In the genomic region with DNA sequence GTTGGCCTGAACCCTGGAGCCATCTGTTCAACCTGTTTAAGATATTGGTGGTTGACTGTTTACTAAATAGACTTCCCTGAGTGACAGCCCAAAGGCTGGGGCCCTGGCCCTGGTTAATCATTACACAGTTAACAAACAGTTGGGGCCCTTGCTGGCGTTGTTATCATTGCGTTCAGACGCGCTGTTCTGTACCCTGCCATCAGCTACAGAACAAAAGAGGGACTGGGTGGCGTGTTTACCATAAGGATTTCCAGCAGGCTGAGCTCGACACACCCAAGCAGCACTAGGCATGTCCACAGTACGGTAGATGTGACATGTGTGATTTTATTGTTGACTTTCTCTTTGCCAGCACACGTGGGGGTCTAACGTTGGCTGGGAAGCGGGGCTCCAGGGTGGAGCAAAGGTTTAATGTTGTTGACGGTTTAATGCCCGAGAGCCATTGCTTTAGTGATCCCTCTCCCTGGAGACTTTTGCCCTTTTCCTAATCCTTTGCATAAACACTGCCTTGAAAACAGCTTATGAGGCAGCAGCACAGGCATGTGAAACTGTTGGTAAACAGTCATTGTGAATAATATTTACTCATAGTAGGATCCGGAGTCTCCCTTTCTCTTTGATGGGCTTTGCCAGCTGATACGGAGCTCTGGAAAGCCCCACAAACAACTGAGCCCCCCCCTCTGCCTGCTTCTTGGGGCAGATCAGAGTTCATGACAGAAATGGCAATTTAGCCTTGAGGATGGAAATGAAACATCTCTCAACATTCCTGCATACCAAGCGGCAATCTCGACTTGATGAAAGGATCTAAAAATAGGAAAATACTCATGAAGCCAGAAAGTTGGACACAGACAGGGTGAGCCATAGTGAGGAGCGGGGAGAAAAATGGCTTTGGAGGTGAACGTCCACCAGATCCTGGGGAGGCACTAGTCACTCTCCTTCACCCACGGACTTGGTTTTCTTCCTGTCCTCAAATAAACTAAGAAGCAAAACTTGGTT, we compare ENCODE assay signal across 8 mouse cellular contexts.
DNase-seq lines count a peak whose midpoint lies in the region.

No protein-coding gene starts in this region.

- DNase-seq in adrenal gland, adult (ENCODE audit: inconsistent age in 2 of 2, low spot score in 1 of 2) = peak; percentile 13 to 62
- no peak for DNase-seq in adrenal gland, postnatal 25 days
- peak; percentile 42 for DNase-seq in urinary bladder, postnatal 14 days (ENCODE audit: low spot score)
- DNase-seq in urinary bladder, postnatal 4 days (ENCODE audit: low spot score in 2 of 2) = no peak
- DNase-seq in lung, adult 18-20 months = peak; percentile 42 to 76
- DNase-seq in yolk sac, embryonic 10.5 days (ENCODE audit: low spot score) = peak; percentile 87
- DNase-seq in right cerebral cortex, adult 2 months (ENCODE audit: low spot score in 2 of 2) = no peak
- DNase-seq in thymus, postnatal 25 days = no peak

Comparison
In these comparisons a context has a peak if more than half of its experiments do, and no peak if none do; other contexts are left out.
1. DNase-seq: peak in adrenal gland, adult (2 of 2), urinary bladder, postnatal 14 days (single experiment), lung, adult 18-20 months (2 of 2) and yolk sac, embryonic 10.5 days (single experiment); none in adrenal gland, postnatal 25 days (single experiment), urinary bladder, postnatal 4 days (0 of 2), right cerebral cortex, adult 2 months (0 of 2) and thymus, postnatal 25 days (single experiment).